Mouse (Mus musculus): ENCODE data around the gene C87414.
"Not testable (repeated sequence)": the region's sequence is repeated elsewhere in the genome, so short reads cannot be mapped to it uniquely, and the experiment has no call there.

Gene C87414

DNA sequence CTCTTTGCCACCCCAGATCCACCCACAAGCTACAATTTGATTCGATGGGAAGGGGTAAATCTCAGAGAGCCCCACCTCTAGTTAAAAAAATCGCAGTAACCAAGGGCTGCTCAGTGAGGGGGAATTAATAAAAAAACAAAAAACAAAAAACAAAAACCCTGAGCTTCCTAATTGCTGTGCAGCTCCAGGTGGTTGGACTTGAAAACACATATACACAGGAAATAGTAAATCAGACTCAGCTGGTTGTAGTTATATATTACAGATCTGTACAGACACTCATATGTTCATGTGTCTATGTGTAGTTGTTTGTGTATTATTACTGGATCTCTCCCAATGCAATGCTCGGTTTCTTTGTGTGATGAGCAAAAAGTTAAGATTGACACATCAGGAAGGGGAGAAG, at the start of gene C87414:
C87414 (minus strand) TSS at position 101 of the 400 bp plus-strand sequence.
- DNase-seq = not testable (repeated sequence)

DNA sequence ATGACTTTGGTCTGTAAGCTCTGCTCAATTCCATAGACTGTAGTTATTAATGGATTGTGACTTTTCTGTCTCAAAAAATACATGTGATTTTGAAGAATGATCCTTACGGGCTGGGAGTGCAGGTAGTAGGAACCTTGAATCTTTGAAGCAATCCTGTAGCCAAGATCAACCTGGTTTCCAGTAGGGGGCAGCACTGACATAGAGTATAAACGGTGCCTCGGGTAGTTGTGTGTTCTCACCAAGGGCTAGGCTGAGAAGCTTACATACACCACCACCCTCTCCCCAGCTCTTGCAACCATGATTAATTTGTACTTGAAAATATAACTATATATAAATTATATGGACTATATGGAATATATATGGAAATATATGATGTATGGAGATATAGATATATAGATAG, 13.3 kb upstream of the C87414 start:
- not testable (repeated sequence) for DNase-seq
